Mouse (Mus musculus) heart, postnatal 0 days (tissue): ENCODE results near the gene Pigl. TPM values are rescaled to one million over a fixed set of nuclear protein-coding genes. Genes with fewer than 3 reads are reported as not detected.

Experiments
- ATAC-seq: fragments of 200-750 bp; cut with Nextera tagmentation; 2 replicates; pipeline ENCODE4 v1.8.0; 2017; ENCODE audit warnings: low read depth, moderate number of reproducible peaks, moderate library complexity; ENCODE audit not compliant: insufficient read depth
- DNase-seq: peaks from one replicate; pipeline ENCODE4 v3.0.0-alpha.2; 2016; ENCODE audit warnings: low spot score
- H3K27ac ChIP-seq: fragments of 300-500 bp; sonication (generic); 2 replicates; pipeline ENCODE4 v1.5.1; 2014; ENCODE audit warnings: low read depth, mild to moderate bottlenecking
- H3K27me3 ChIP-seq: fragments of 300-500 bp; sonication (generic); 2 replicates; pipeline ENCODE4 v1.6.1; 2014; ENCODE audit warnings: low read length, mixed read lengths; ENCODE audit not compliant: control insufficient read depth, insufficient read depth
- H3K36me3 ChIP-seq: fragments of 300-500 bp; sonication (generic); replicated peaks from 2 replicates; pipeline ENCODE4 v1.6.1; 2014; ENCODE audit warnings: low read length, mixed read lengths; ENCODE audit not compliant: control insufficient read depth, insufficient read depth
- H3K4me1 ChIP-seq: fragments of 300-500 bp; sonication (generic); 2 replicates; pipeline ENCODE4 v1.6.1; 2014; ENCODE audit warnings: antibody characterized with exemption; ENCODE audit not compliant: control insufficient read depth, insufficient read depth
- H3K4me2 ChIP-seq: fragments of 300-500 bp; sonication (generic); 2 replicates; pipeline ENCODE4 v1.6.1; 2014; ENCODE audit warnings: low read depth, mild to moderate bottlenecking, low read length, moderate library complexity
- H3K4me3 ChIP-seq: fragments of 300-500 bp; sonication (generic); 2 replicates; pipeline ENCODE4 v1.5.1; 2014; ENCODE audit warnings: low read depth, low read length
- H3K9ac ChIP-seq: fragments of 300-500 bp; sonication (generic); replicated peaks from 2 replicates; pipeline ENCODE4 v1.6.1; 2014; ENCODE audit warnings: low read depth, low read length, mixed read lengths
- H3K9me3 ChIP-seq: fragments of 300-500 bp; sonication (generic); replicated peaks from 2 replicates; pipeline ENCODE4 v1.6.1; 2016; ENCODE audit warnings: low read length; ENCODE audit not compliant: control insufficient read depth
- CTCF ChIP-seq: IDR thresholded peaks from 2 replicates; pipeline ENCODE4 v1.5.1; 2016; ENCODE audit warnings: antibody characterized with exemption, control low read depth, low read depth
- EP300 ChIP-seq: IDR thresholded peaks from 2 replicates; pipeline ENCODE4 v1.6.1; 2016; ENCODE audit warnings: antibody characterized with exemption, low read depth
- WGBS: fragments of 180-500 bp; shearing (Covaris S2); extraction: QIAGEN DNeasy Blood & Tissue Kit; methylation state at CpG from one replicate; pipeline ENCODE4 v1.1.7; 2014; 5-methylcytosine and 5-hydroxymethylcytosine counted together
- polyA plus RNA-seq: library from polyadenylated mRNA; unstranded; fragments of >200 nt; fragmentation: Nextera tagmentation; extraction: Ambion mirVana; gene quantifications from 2 replicates; pipeline ENCODE4 v1.2.1, GENCODE M21; 2015
- total RNA-seq: library from RNA; depleted of rRNA; stranded (reverse); fragments of >200 nt; gene quantifications from 2 replicates; pipeline ENCODE4 v1.2.3, GENCODE M21; 2014; ENCODE audit warnings: low replicate concordance; rRNA removed

Pigl gene
- total RNA-seq: 3.6 and 5.5 TPM in 2 replicates
- polyA plus RNA-seq: 3.9 and 4.3 TPM in 2 replicates

GRCm38 (mm10) chr11:62458276-62458724 is at the start of gene Pigl, which contains the start of gene Ncor1:
Pigl (plus strand) TSS chr11:62458460.
Ncor1 (minus strand) TSS chr11:62458541.
- TF ChIP-seq CTCF: no peak
- no peak for TF ChIP-seq EP300
- Histone ChIP-seq H3K27me3 (no peaks in the 10 kb centered on the region), H3K4me2 (peak within 1 kb of the TSS; percentile 98), H3K9ac (peak within 1 kb of the TSS; percentile 99), H3K36me3 (0 out of 2 replicates have a peak, but pooled peaks cover under 1% of the 10 kb centered on the region), H3K4me3 (peak within 1 kb of the TSS; percentile 93), H3K4me1 (peaks cover 8% of the 10 kb centered on the region), H3K9me3 (no peaks in the 10 kb centered on the region), H3K27ac (peak within 1 kb of the TSS; percentile 100)
- under 1% methylated on average over 33 of the region's 33 CpGs for WGBS
- DNase-seq (peak; percentile 78), ATAC-seq (peak; percentile 71)

GRCm38 (mm10) chr11:62408848-62409247 is 49.4 kb upstream of the Pigl start:
- Histone ChIP-seq H3K9ac (no peak overlapping the region), H3K36me3 (peaks cover 19% of the 10 kb centered on the region), H3K4me3 (no peak overlapping the region), H3K9me3 (no peaks in the 10 kb centered on the region), H3K27me3 (no peaks in the 10 kb centered on the region), H3K4me1 (no peaks in the 10 kb centered on the region), H3K27ac (no peak overlapping the region), H3K4me2 (no peak overlapping the region)
- DNase-seq (no peak), ATAC-seq (no peak)
- TF ChIP-seq EP300 (no peak), CTCF (no peak)
- WGBS: 88% methylated on average over 2 of the region's 2 CpGs

- H3K27ac ChIP-seq: no peak overlapping the region
- WGBS: 100% methylated on average over 1 of the region's 1 CpGs
- no peaks in the 10 kb centered on the region for H3K4me1 ChIP-seq
- ATAC-seq (no peak), DNase-seq (no peak)
- H3K9ac ChIP-seq: no peak overlapping the region
- no peaks in the 10 kb centered on the region for H3K9me3 ChIP-seq
- H3K36me3 ChIP-seq: peaks cover 26% of the 10 kb centered on the region
- H3K4me2 ChIP-seq: no peak overlapping the region
- H3K27me3 ChIP-seq: no peaks in the 10 kb centered on the region
- no peak overlapping the region for H3K4me3 ChIP-seq
- TF ChIP-seq CTCF: no peak
- TF ChIP-seq EP300: no peak
These were observed 48.6 kb upstream of the Pigl start for GRCm38 (mm10) chr11:62409611-62410010.

GRCm38 (mm10) chr11:62415026-62415425 is 43.2 kb upstream of the Pigl start:
- Histone ChIP-seq H3K4me3 (no peak overlapping the region), H3K27ac (no peak overlapping the region), H3K4me2 (no peak overlapping the region), H3K9me3 (no peaks in the 10 kb centered on the region), H3K4me1 (no peaks in the 10 kb centered on the region), H3K36me3 (peaks cover 41% of the 10 kb centered on the region), H3K9ac (no peak overlapping the region), H3K27me3 (no peaks in the 10 kb centered on the region)
- WGBS: 85% methylated on average over 4 of the region's 4 CpGs
- TF ChIP-seq CTCF (no peak), EP300 (no peak)
- DNase-seq (no peak), ATAC-seq (no peak)

- no peak for DNase-seq
These were observed 33.7 kb upstream of the Pigl start for GRCm38 (mm10) chr11:62424525-62424924.

GRCm38 (mm10) chr11:62426266-62426665 is 32.0 kb upstream of the Pigl start:
- 55% methylated on average over 5 of the region's 5 CpGs for WGBS
- H3K27ac ChIP-seq: no peak overlapping the region
- ATAC-seq: no peak
- no peaks in the 10 kb centered on the region for H3K27me3 ChIP-seq
- TF ChIP-seq CTCF (no peak), EP300 (no peak)
- H3K4me1 ChIP-seq: no peaks in the 10 kb centered on the region
- H3K4me2 ChIP-seq: no peak overlapping the region
- H3K4me3 ChIP-seq: no peak overlapping the region
- no peak for DNase-seq
- H3K9ac ChIP-seq: no peak overlapping the region
- no peaks in the 10 kb centered on the region for H3K9me3 ChIP-seq
- peaks cover 40% of the 10 kb centered on the region for H3K36me3 ChIP-seq

More at GRCm38 (mm10) chr11:62424525-62424924, 33.7 kb upstream of the Pigl start:
- Histone ChIP-seq H3K36me3 (peaks cover 33% of the 10 kb centered on the region), H3K27me3 (no peaks in the 10 kb centered on the region), H3K4me1 (no peaks in the 10 kb centered on the region), H3K4me3 (no peak overlapping the region), H3K9ac (no peak overlapping the region), H3K9me3 (no peaks in the 10 kb centered on the region), H3K4me2 (no peak overlapping the region), H3K27ac (no peak overlapping the region)
- TF ChIP-seq CTCF (peak; percentile 12; the same call in 1 of the 2 replicates), EP300 (no peak)
- ATAC-seq: no peak
- WGBS: 72% methylated on average over 2 of the region's 2 CpGs
